Mouse (Mus musculus): ENCODE data around the gene Rsrc1.
"Not testable (repeated sequence)": the region's sequence is repeated elsewhere in the genome, so short reads cannot be mapped to it uniquely, and the experiment has no call there.

Rsrc1 gene

GRCm38 (mm10) chr3:66985539-66986286 is 4.5 kb downstream of the Rsrc1 start:
- peak; percentile 85 for DNase-seq

- no peak for DNase-seq
Observed at GRCm38 (mm10) chr3:66986287-66986560, 5.0 kb downstream of the Rsrc1 start.

GRCm38 (mm10) chr3:66996820-66997219 is 15.6 kb downstream of the Rsrc1 start:
- no peak for DNase-seq

GRCm38 (mm10) chr3:67036387-67037062 is 55.3 kb downstream of the Rsrc1 start:
- DNase-seq = no peak

- DNase-seq = no peak
Observed at GRCm38 (mm10) chr3:67059755-67060154, 78.6 kb downstream of the Rsrc1 start.

GRCm38 (mm10) chr3:67070575-67071488 is 89.6 kb downstream of the Rsrc1 start:
- DNase-seq = no peak

GRCm38 (mm10) chr3:67073653-67074052 is 92.5 kb downstream of the Rsrc1 start:
- DNase-seq = not testable (repeated sequence)

- DNase-seq = no peak
Observed at GRCm38 (mm10) chr3:67075484-67075883, 94.3 kb downstream of the Rsrc1 start.

- DNase-seq = no peak
Observed at GRCm38 (mm10) chr3:67084742-67085141, 103.6 kb downstream of the Rsrc1 start.

GRCm38 (mm10) chr3:67108428-67108827 is 127.2 kb downstream of the Rsrc1 start:
- no peak for DNase-seq

GRCm38 (mm10) chr3:67116317-67116716 is 135.1 kb downstream of the Rsrc1 start:
- DNase-seq = no peak

- no peak for DNase-seq
Observed at GRCm38 (mm10) chr3:67132521-67132920, 151.3 kb downstream of the Rsrc1 start.

- DNase-seq = no peak
Observed at GRCm38 (mm10) chr3:67135749-67136375, 154.7 kb downstream of the Rsrc1 start.

GRCm38 (mm10) chr3:67144952-67145351 is 163.8 kb downstream of the Rsrc1 start:
- no peak for DNase-seq

GRCm38 (mm10) chr3:67146280-67146679 is 165.1 kb downstream of the Rsrc1 start:
- DNase-seq = no peak

GRCm38 (mm10) chr3:67147246-67147645 is 166.1 kb downstream of the Rsrc1 start:
- no peak for DNase-seq

- no peak for DNase-seq
Observed at GRCm38 (mm10) chr3:67197179-67197578, 216.0 kb downstream of the Rsrc1 start.

GRCm38 (mm10) chr3:67213047-67213457 is 231.9 kb downstream of the Rsrc1 start:
- no peak for DNase-seq

GRCm38 (mm10) chr3:67232617-67233241 is 251.5 kb downstream of the Rsrc1 start:
- no peak for DNase-seq

- DNase-seq = not testable (repeated sequence)
Observed at GRCm38 (mm10) chr3:67242451-67242850, 261.3 kb downstream of the Rsrc1 start.

- DNase-seq = no peak
Observed at GRCm38 (mm10) chr3:67267448-67267847, 286.3 kb downstream of the Rsrc1 start.

GRCm38 (mm10) chr3:67279781-67280180 is 298.6 kb downstream of the Rsrc1 start:
- no peak for DNase-seq

- no peak for DNase-seq
Observed at GRCm38 (mm10) chr3:67280247-67280646, 299.1 kb downstream of the Rsrc1 start.

Measured in kidney, adult 18-20 months (tissue).